ENCODE assay signal across 9 mouse cellular contexts in genomic region chr1:158147525-158147924, GRCm38 (mm10).
DNase-seq lines count a peak whose midpoint lies in the region; ATAC-seq and TF ChIP-seq lines count a peak whose summit lies in the region.
"Had no signal": no experiment of that assay in that cellular context is flagged by ENCODE, and none has a peak within 500 bp of the region (broad histone marks: within the 10 kb centered on the region; RNA-seq: fewer than 3 reads in every experiment).

No protein-coding gene starts in this region.

- H3K27me3 ChIP-seq in cerebellum, adult 2 months (ENCODE audit: control insufficient read depth, insufficient read depth, low read length) = no peaks in the 10 kb centered on the region
- no peaks in the 10 kb centered on the region for H3K27me3 ChIP-seq in embryonic facial prominence, embryonic 14.5 days (replicated peaks; ENCODE audit: control insufficient read depth, insufficient read depth, low read length)
- peaks cover 19% of the 10 kb centered on the region for H3K27me3 ChIP-seq in midbrain, embryonic 11.5 days (ENCODE audit: control insufficient read depth, insufficient read depth, low read length)
- no peaks in the 10 kb centered on the region for H3K27me3 ChIP-seq in liver, embryonic 12.5 days (replicated peaks)

- H3K36me3 ChIP-seq in embryonic facial prominence, embryonic 14.5 days (ENCODE audit: control insufficient read depth, insufficient read depth, low read length) = no peaks in the 10 kb centered on the region
- H3K36me3 ChIP-seq in midbrain, embryonic 11.5 days (ENCODE audit: control insufficient read depth, insufficient read depth, low read length) = no peaks in the 10 kb centered on the region
- H3K36me3 ChIP-seq in liver, embryonic 12.5 days = no peaks in the 10 kb centered on the region

- 15% methylated on average over 3 of the region's 3 CpGs for WGBS in cerebellum, adult 2 months
- WGBS in embryonic facial prominence, embryonic 14.5 days = 5% methylated on average over 3 of the region's 3 CpGs
- 0% methylated on average over 3 of the region's 3 CpGs for WGBS in midbrain, embryonic 11.5 days
- 43% methylated on average over 3 of the region's 3 CpGs for WGBS in liver, embryonic 12.5 days (ENCODE audit: insufficient replicate concordance)

- peak; percentile 3 for DNase-seq in kidney, adult 9 months
- no peak for DNase-seq in kidney, adult 18-20 months
- peak; percentile 15 to 41 for DNase-seq in cerebellum, adult 2 months
- peak; percentile 75 for DNase-seq in embryonic facial prominence, embryonic 14.5 days (ENCODE audit: low spot score)
- peak; percentile 90 for DNase-seq in midbrain, embryonic 11.5 days (ENCODE audit: low spot score, missing footprints)
- no peak for DNase-seq in spleen, postnatal 14 days (ENCODE audit: low spot score in 2 of 2)
- no peak for DNase-seq in urinary bladder, postnatal 25 days (ENCODE audit: low spot score)

- H3K27ac ChIP-seq in cerebellum, adult 2 months (ENCODE audit: insufficient read depth, low read length) = no peak overlapping the region
- H3K27ac ChIP-seq in embryonic facial prominence, embryonic 14.5 days (replicated peaks; ENCODE audit: low read depth, low read length) = no peak overlapping the region
- H3K27ac ChIP-seq in midbrain, embryonic 11.5 days (ENCODE audit: low read depth, low read length) = no peak overlapping the region
- no peak overlapping the region for H3K27ac ChIP-seq in liver, embryonic 12.5 days
- H3K27ac ChIP-seq: stomach, postnatal 0 days had no signal

- no peaks in the 10 kb centered on the region for H3K9me3 ChIP-seq in embryonic facial prominence, embryonic 14.5 days (ENCODE audit: control insufficient read depth, low read length)
- no peaks in the 10 kb centered on the region for H3K9me3 ChIP-seq in midbrain, embryonic 11.5 days (ENCODE audit: control insufficient read depth, low read length)
- no peaks in the 10 kb centered on the region for H3K9me3 ChIP-seq in liver, embryonic 12.5 days (replicated peaks)

- no peak for TF ChIP-seq CTCF in cerebellum, adult 2 months (IDR thresholded peaks at IDR 0.05; ENCODE audit: borderline replicate concordance, insufficient read depth, low read depth, low read length)

- no peak overlapping the region for H3K4me2 ChIP-seq in embryonic facial prominence, embryonic 14.5 days (ENCODE audit: low read depth, low read length)
- no peak overlapping the region for H3K4me2 ChIP-seq in midbrain, embryonic 11.5 days
- H3K4me2 ChIP-seq in liver, embryonic 12.5 days = no peak overlapping the region

- no peak overlapping the region for H3K4me3 ChIP-seq in cerebellum, adult 2 months (replicated peaks; ENCODE audit: insufficient read depth, low read depth, low read length)
- H3K4me3 ChIP-seq in embryonic facial prominence, embryonic 14.5 days (ENCODE audit: low read depth, low read length) = no peak overlapping the region
- H3K4me3 ChIP-seq in midbrain, embryonic 11.5 days (ENCODE audit: low read depth, low read length) = no peak overlapping the region
- no peak overlapping the region for H3K4me3 ChIP-seq in liver, embryonic 12.5 days

- H3K9ac ChIP-seq in embryonic facial prominence, embryonic 14.5 days (ENCODE audit: low read depth, low read length) = no peak overlapping the region
- H3K9ac ChIP-seq in midbrain, embryonic 11.5 days (ENCODE audit: low read length) = no peak overlapping the region
- no peak overlapping the region for H3K9ac ChIP-seq in liver, embryonic 12.5 days

- H3K4me1 ChIP-seq in cerebellum, adult 2 months (ENCODE audit: control insufficient read depth, insufficient read depth, low read length) = no peaks in the 10 kb centered on the region
- peaks cover 6% of the 10 kb centered on the region; the same call in 1 of the 2 replicates for H3K4me1 ChIP-seq in embryonic facial prominence, embryonic 14.5 days (ENCODE audit: control insufficient read depth, insufficient read depth, low read length)
- H3K4me1 ChIP-seq in midbrain, embryonic 11.5 days (ENCODE audit: control insufficient read depth, insufficient read depth, low read length) = peaks cover 8% of the 10 kb centered on the region
- H3K4me1 ChIP-seq in liver, embryonic 12.5 days = no peaks in the 10 kb centered on the region

- no peak for ATAC-seq in embryonic facial prominence, embryonic 14.5 days (ENCODE audit: low read depth)
- ATAC-seq in midbrain, embryonic 11.5 days (ENCODE audit: low FRiP score) = peak; percentile 92
- no peak for ATAC-seq in liver, embryonic 12.5 days

- no peak for TF ChIP-seq POLR2A in cerebellum, adult 2 months (IDR thresholded peaks at IDR 0.05; ENCODE audit: borderline replicate concordance, insufficient read depth, low read length)

Comparison
In these comparisons a context has a peak if more than half of its experiments do, and no peak if none do; other contexts are left out.
1. DNase-seq: peak in kidney, adult 9 months (single experiment), cerebellum, adult 2 months (2 of 2), embryonic facial prominence, embryonic 14.5 days (single experiment) and midbrain, embryonic 11.5 days (single experiment); none in kidney, adult 18-20 months (single experiment), spleen, postnatal 14 days (0 of 2) and urinary bladder, postnatal 25 days (single experiment).